Mouse (Mus musculus): ENCODE results near the gene Tfdp1. TPM values are rescaled to one million over a fixed set of nuclear protein-coding genes. Genes with fewer than 3 reads are reported as not detected.
A peak's percentile ranks its signal among the peaks of the same experiment; 100 is the strongest.

Gene Tfdp1
- polyA plus RNA-seq (2015; fragmentation: Nextera tagmentation; extraction: Ambion mirVana): 143 and 160 TPM in 2 replicates

GRCm38 (mm10) chr8:13338255-13338860 is at the start of gene Tfdp1:
Gene Tfdp1 (plus strand): TSS chr8:13338751.
- Histone ChIP-seq H3K36me3 (peaks cover 30% of the 10 kb centered on the region), H3K4me3 (peak within 1 kb of the TSS; percentile 88), H3K27me3 (no peaks in the 10 kb centered on the region), H3K4me2 (peak within 1 kb of the TSS; percentile 76), H3K9ac (peak within 1 kb of the TSS; percentile 90), H3K4me1 (peaks cover 21% of the 10 kb centered on the region), H3K27ac (peak within 1 kb of the TSS; percentile 86), H3K9me3 (no peaks in the 10 kb centered on the region)
- peak; percentile 87 for ATAC-seq (ENCODE audit: insufficient number of reproducible peaks, low FRiP score, low TSS enrichment, low read depth)
- under 1% methylated on average over 54 of the region's 72 CpGs for WGBS

DNA sequence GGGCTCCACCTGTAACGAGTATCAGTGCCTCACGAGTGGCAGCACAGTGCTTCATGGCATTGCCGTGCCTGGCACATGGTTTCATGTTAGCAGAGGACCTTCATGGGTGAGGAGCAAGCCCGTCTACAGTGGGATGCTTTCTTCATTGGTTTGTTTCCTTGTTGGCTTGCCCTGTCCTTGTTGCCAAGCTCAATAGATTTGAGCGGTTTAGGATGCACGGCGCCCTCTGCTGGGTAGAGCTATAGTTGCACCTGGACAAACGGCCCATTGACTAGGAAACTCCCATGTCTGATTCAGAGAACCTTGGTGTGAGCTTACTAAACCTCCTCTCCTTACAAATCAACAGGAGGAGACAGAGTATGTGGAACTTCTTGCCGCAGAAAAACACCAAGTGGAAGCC is 46.2 kb upstream of the Tfdp1 start:
- peaks cover 48% of the 10 kb centered on the region for H3K36me3 ChIP-seq
- H3K27me3 ChIP-seq: no peaks in the 10 kb centered on the region
- H3K4me2 ChIP-seq: no peak overlapping the region
- no peak overlapping the region for H3K4me3 ChIP-seq
- H3K4me1 ChIP-seq: peaks cover 9% of the 10 kb centered on the region
- no peaks in the 10 kb centered on the region for H3K9me3 ChIP-seq
- H3K27ac ChIP-seq: no peak overlapping the region
- no peak overlapping the region for H3K9ac ChIP-seq
- 29% methylated on average over 9 of the region's 9 CpGs for WGBS
- ATAC-seq (ENCODE audit: insufficient number of reproducible peaks, low FRiP score, low TSS enrichment, low read depth): no peak

DNA sequence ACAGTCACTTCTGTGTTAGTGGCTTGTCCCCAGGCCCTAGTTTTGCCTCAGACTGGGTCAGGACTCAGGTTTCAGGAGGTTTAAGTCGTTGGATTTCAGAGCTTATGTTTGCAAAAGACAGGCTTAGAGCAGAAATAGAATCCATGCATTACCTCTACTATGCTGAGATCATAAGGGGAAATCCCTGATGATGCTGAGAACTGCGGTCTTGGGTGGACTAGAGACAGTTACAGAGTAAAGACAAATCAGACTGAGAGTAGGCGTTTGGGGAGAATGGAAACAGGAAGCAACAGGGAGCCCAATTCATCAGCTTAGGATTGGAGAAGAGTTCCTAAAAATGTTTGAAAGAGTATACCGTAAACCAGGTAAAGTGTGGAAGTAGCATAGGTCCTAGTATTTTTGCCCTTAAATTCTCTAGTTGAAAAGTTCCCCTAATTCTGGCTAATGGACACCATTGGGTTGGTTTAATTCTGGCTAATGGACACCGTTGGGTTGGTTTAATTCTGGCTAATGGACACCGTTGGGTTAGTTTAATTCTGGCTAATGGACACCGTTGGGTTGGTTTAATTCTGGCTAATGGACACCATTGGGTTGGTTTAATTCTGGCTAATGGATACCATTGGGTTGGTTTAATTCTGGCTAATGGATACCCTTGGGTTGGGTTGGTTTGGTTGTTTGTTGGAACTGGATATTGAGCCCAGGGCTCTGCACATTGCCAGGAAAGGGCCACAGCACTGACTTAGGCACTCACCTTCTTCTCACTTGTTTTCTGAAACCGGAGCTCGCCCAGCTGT is 44.7 kb upstream of the Tfdp1 start:
- H3K9ac ChIP-seq: no peak overlapping the region
- H3K4me3 ChIP-seq: no peak overlapping the region
- H3K36me3 ChIP-seq: peaks cover 55% of the 10 kb centered on the region
- H3K9me3 ChIP-seq: no peaks in the 10 kb centered on the region
- peaks cover 5% of the 10 kb centered on the region for H3K4me1 ChIP-seq
- no peak overlapping the region for H3K27ac ChIP-seq
- WGBS: 92% methylated on average over 9 of the region's 9 CpGs
- no peak for ATAC-seq (ENCODE audit: insufficient number of reproducible peaks, low FRiP score, low TSS enrichment, low read depth)
- no peak overlapping the region for H3K4me2 ChIP-seq
- no peaks in the 10 kb centered on the region for H3K27me3 ChIP-seq

- H3K9ac ChIP-seq: no peak overlapping the region
- no peaks in the 10 kb centered on the region for H3K4me1 ChIP-seq
- WGBS: 95% methylated on average over 8 of the region's 8 CpGs
- H3K36me3 ChIP-seq: peaks cover 86% of the 10 kb centered on the region
- no peak for ATAC-seq (ENCODE audit: insufficient number of reproducible peaks, low FRiP score, low TSS enrichment, low read depth)
- H3K27me3 ChIP-seq: no peaks in the 10 kb centered on the region
- H3K4me3 ChIP-seq: no peak overlapping the region
- H3K4me2 ChIP-seq: no peak overlapping the region
- no peaks in the 10 kb centered on the region for H3K9me3 ChIP-seq
- no peak overlapping the region for H3K27ac ChIP-seq
Observed at GRCm38 (mm10) chr8:13299571-13299970, 39.0 kb upstream of the Tfdp1 start.

DNA sequence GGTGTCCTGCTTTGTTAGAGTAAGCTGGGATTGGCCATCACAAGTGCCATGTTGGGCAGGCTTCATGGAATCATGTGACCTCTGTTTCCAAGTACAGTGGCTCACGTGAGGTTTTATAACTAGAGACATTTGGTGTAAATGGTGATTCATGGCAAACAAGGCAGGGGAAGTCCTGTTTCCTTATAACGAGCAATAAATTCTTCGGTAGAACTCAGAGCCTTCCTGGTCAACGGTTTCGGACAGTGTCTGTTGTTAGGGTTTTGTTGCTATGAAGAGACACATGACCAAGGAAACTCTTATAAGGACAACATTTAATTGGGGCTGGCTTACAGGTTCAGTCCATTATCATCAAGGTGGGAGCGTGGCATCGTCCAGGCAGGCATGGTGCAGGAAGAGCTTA is 37.5 kb upstream of the Tfdp1 start:
- no peak overlapping the region for H3K9ac ChIP-seq
- H3K4me2 ChIP-seq: no peak overlapping the region
- no peak for ATAC-seq (ENCODE audit: insufficient number of reproducible peaks, low FRiP score, low TSS enrichment, low read depth)
- H3K36me3 ChIP-seq: peaks cover 86% of the 10 kb centered on the region
- no peaks in the 10 kb centered on the region for H3K27me3 ChIP-seq
- no peaks in the 10 kb centered on the region for H3K9me3 ChIP-seq
- WGBS: 75% methylated on average over 7 of the region's 7 CpGs
- H3K27ac ChIP-seq: no peak overlapping the region
- H3K4me1 ChIP-seq: no peaks in the 10 kb centered on the region
- no peak overlapping the region for H3K4me3 ChIP-seq

GRCm38 (mm10) chr8:13305459-13305858 is 33.1 kb upstream of the Tfdp1 start:
- Histone ChIP-seq H3K27me3 (no peaks in the 10 kb centered on the region), H3K27ac (no peak overlapping the region), H3K9ac (no peak overlapping the region), H3K9me3 (no peaks in the 10 kb centered on the region), H3K4me1 (no peaks in the 10 kb centered on the region), H3K4me2 (no peak overlapping the region), H3K4me3 (no peak overlapping the region), H3K36me3 (peaks cover 77% of the 10 kb centered on the region)
- 84% methylated on average over 6 of the region's 6 CpGs for WGBS
- ATAC-seq (ENCODE audit: insufficient number of reproducible peaks, low FRiP score, low TSS enrichment, low read depth): no peak

DNA sequence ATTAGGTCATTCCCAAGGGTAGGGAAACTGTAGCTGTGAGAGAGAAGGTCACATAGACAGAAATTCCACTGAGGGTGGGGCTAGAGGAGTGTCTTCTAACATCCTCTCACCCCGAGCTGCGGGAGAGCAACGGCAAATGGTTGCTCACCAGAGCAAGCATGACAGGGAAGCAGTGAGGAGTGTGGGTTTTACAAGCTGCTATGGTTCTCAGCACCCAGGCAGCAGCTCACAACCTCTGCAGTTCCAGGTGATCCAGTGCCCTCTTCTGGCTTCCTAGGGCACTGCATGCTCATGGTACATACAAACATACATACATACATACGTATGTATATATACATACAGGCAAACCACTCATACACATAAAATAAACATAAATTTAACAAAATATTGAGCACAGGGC is 32.7 kb upstream of the Tfdp1 start:
- 92% methylated on average over 4 of the region's 4 CpGs for WGBS
- no peak for ATAC-seq (ENCODE audit: insufficient number of reproducible peaks, low FRiP score, low TSS enrichment, low read depth)

GRCm38 (mm10) chr8:13306309-13306909 is 32.1 kb upstream of the Tfdp1 start:
- 86% methylated on average over 7 of the region's 7 CpGs for WGBS
- ATAC-seq (ENCODE audit: insufficient number of reproducible peaks, low FRiP score, low TSS enrichment, low read depth): no peak
- H3K4me3 ChIP-seq: no peak overlapping the region
- H3K9me3 ChIP-seq: no peaks in the 10 kb centered on the region
- H3K4me2 ChIP-seq: no peak overlapping the region
- no peaks in the 10 kb centered on the region for H3K27me3 ChIP-seq
- peaks cover 77% of the 10 kb centered on the region for H3K36me3 ChIP-seq
- no peak overlapping the region for H3K27ac ChIP-seq
- no peak overlapping the region for H3K9ac ChIP-seq
- H3K4me1 ChIP-seq: no peaks in the 10 kb centered on the region

More for the DNA sequence above, 32.7 kb upstream of the Tfdp1 start:
- no peak overlapping the region for H3K27ac ChIP-seq
- peaks cover 77% of the 10 kb centered on the region for H3K36me3 ChIP-seq
- H3K9me3 ChIP-seq: no peaks in the 10 kb centered on the region
- H3K4me2 ChIP-seq: no peak overlapping the region
- H3K4me1 ChIP-seq: no peaks in the 10 kb centered on the region
- H3K27me3 ChIP-seq: no peaks in the 10 kb centered on the region
- no peak overlapping the region for H3K9ac ChIP-seq
- no peak overlapping the region for H3K4me3 ChIP-seq

GRCm38 (mm10) chr8:13306916-13307315 is 31.6 kb upstream of the Tfdp1 start:
- WGBS: 83% methylated on average over 9 of the region's 9 CpGs
- Histone ChIP-seq H3K4me2 (no peak overlapping the region), H3K36me3 (peaks cover 74% of the 10 kb centered on the region), H3K9ac (no peak overlapping the region), H3K9me3 (no peaks in the 10 kb centered on the region), H3K4me1 (no peaks in the 10 kb centered on the region), H3K4me3 (no peak overlapping the region), H3K27me3 (no peaks in the 10 kb centered on the region), H3K27ac (no peak overlapping the region)
- ATAC-seq (ENCODE audit: insufficient number of reproducible peaks, low FRiP score, low TSS enrichment, low read depth): no peak

DNA sequence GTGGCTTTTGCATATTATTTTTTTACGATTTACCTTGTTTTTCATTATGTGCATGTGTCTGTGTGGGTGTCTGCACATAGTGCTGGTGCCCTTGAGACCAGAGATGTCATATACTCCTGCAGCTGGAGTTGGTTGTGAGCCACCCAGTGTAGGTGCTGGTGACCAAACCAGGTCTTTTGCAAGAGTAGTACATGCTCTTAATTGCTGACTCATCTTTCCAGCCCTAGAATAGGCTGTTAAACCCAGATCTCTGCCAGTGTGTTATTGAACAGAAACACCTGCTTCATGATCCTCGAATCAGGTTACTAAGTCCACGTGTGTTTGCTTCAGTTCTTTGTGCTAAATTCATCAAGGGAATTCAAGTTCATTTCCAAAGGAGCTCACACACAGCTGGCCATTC is 23.6 kb upstream of the Tfdp1 start:
- no peak for ATAC-seq (ENCODE audit: insufficient number of reproducible peaks, low FRiP score, low TSS enrichment, low read depth)
- Histone ChIP-seq H3K9ac (no peak overlapping the region), H3K4me1 (no peaks in the 10 kb centered on the region), H3K27ac (no peak overlapping the region), H3K9me3 (no peaks in the 10 kb centered on the region), H3K36me3 (peaks cover 65% of the 10 kb centered on the region), H3K4me2 (no peak overlapping the region), H3K4me3 (no peak overlapping the region), H3K27me3 (no peaks in the 10 kb centered on the region)
- WGBS: 78% methylated on average over 3 of the region's 3 CpGs

DNA sequence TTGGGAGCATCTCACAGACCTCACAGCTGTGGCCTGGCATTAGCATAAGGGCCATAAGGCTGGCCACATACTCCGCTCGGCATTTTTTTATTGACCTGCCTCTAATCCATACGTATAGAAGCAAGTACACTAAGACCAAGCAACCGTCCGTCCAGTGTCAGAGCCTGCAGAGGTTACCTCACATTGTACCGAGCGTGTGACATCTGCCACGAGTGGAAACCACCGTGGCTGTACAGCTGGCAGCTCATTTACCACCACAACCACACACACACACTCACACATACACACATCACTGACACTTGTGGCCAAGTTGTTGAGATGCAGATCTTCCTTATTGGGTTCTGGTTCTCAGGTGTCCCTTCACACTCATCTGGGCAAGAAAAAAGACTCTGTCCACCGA is 21.9 kb upstream of the Tfdp1 start:
- 89% methylated on average over 10 of the region's 10 CpGs for WGBS
- Histone ChIP-seq H3K4me2 (no peak overlapping the region), H3K9ac (no peak overlapping the region), H3K9me3 (no peaks in the 10 kb centered on the region), H3K27me3 (no peaks in the 10 kb centered on the region), H3K4me3 (no peak overlapping the region), H3K4me1 (no peaks in the 10 kb centered on the region), H3K27ac (no peak overlapping the region), H3K36me3 (peaks cover 60% of the 10 kb centered on the region)
- no peak for ATAC-seq (ENCODE audit: insufficient number of reproducible peaks, low FRiP score, low TSS enrichment, low read depth)

DNA sequence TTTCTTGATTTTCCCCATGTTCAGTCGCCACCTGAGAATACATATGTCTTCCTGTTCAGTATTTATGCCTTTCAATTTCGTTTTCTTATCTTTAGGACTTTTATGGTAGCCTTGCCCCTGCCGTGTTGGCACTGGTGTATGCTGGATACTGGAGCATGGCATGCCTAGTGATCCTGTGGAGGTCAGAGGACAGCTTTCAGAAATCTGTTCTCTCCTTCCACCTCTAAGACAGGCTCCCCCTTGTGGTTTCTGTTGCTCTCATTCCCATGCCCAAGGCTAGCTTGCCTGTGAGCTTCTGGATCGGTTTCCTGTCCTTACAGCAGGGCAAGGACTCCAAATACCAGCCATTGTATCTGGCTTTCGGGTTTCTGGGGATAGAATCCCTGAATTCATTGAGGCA is 12.0 kb upstream of the Tfdp1 start:
- Histone ChIP-seq H3K4me1 (no peaks in the 10 kb centered on the region), H3K27ac (no peak overlapping the region), H3K4me2 (no peak overlapping the region), H3K4me3 (no peak overlapping the region), H3K27me3 (no peaks in the 10 kb centered on the region), H3K9ac (no peak overlapping the region), H3K9me3 (no peaks in the 10 kb centered on the region), H3K36me3 (peaks cover 12% of the 10 kb centered on the region; the same call in 1 of the 2 replicates)
- ATAC-seq (ENCODE audit: insufficient number of reproducible peaks, low FRiP score, low TSS enrichment, low read depth): no peak
- 37% methylated on average over 5 of the region's 5 CpGs for WGBS

Data from limb, embryonic 15.5 days (tissue).